Mouse (Mus musculus): ENCODE measurements around the gene Mapre3. TPM values are rescaled to one million over a fixed set of nuclear protein-coding genes. Genes with fewer than 3 reads are reported as not detected.

Gene Mapre3
- total and polyA plus RNA-seq, 2 experiments from 2014 or later, result 55.8 to 137 TPM

- peak overlapping the region; percentile 73; the same call in 1 of the 2 replicates for H3K9ac ChIP-seq (replicated peaks; ENCODE audit: low read length)
- no peak for ATAC-seq
- peak overlapping the region; percentile 86 for H3K27ac ChIP-seq
- H3K36me3 ChIP-seq (ENCODE audit: insufficient read depth, low read length), result peaks cover 10% of the 10 kb centered on the region; the same call in 1 of the 2 replicates
- peak overlapping the region; percentile 66 for H3K4me2 ChIP-seq (ENCODE audit: low read depth, low read length)
- H3K27me3 ChIP-seq (ENCODE audit: insufficient read depth, low read length), result no peaks in the 10 kb centered on the region
- H3K4me3 ChIP-seq (ENCODE audit: low read length), result peak overlapping the region; percentile 62
- peaks cover 4% of the 10 kb centered on the region for H3K4me1 ChIP-seq (ENCODE audit: insufficient read depth, low read length)
- WGBS, result 55% methylated on average over 13 of the region's 13 CpGs
- no peaks in the 10 kb centered on the region for H3K9me3 ChIP-seq (ENCODE audit: low read length)
- DNase-seq (ENCODE audit: low spot score), result no peak
- no peak for TF ChIP-seq CTCF (IDR thresholded peaks at IDR 0.05; ENCODE audit: low read depth)
Observed at GRCm38 (mm10) chr5:30908426-30909299, 94.2 kb downstream of the Mapre3 start.

- WGBS, result 58% methylated on average over 7 of the region's 7 CpGs
- no peaks in the 10 kb centered on the region for H3K27me3 ChIP-seq (ENCODE audit: insufficient read depth, low read length)
- no peak overlapping the region for H3K9ac ChIP-seq (replicated peaks; ENCODE audit: low read length)
- TF ChIP-seq CTCF (IDR thresholded peaks at IDR 0.05; ENCODE audit: low read depth), result no peak
- ATAC-seq (no peak), DNase-seq (ENCODE audit: low spot score) (no peak)
- no peak overlapping the region for H3K4me2 ChIP-seq (ENCODE audit: low read depth, low read length)
- H3K36me3 ChIP-seq (ENCODE audit: insufficient read depth, low read length), result peaks cover 6% of the 10 kb centered on the region; the same call in 1 of the 2 replicates
- H3K4me1 ChIP-seq (ENCODE audit: insufficient read depth, low read length), result peaks cover 4% of the 10 kb centered on the region
- H3K4me3 ChIP-seq (ENCODE audit: low read length), result no peak overlapping the region
- H3K27ac ChIP-seq, result no peak overlapping the region
- H3K9me3 ChIP-seq (ENCODE audit: low read length), result no peaks in the 10 kb centered on the region
Observed at GRCm38 (mm10) chr5:30909300-30909659, 94.8 kb downstream of the Mapre3 start.

- no peak for ATAC-seq
- no peak for TF ChIP-seq CTCF (IDR thresholded peaks at IDR 0.05; ENCODE audit: low read depth)
- H3K9ac ChIP-seq (replicated peaks; ENCODE audit: low read length), result no peak overlapping the region
- no peaks in the 10 kb centered on the region for H3K27me3 ChIP-seq (ENCODE audit: insufficient read depth, low read length)
- H3K9me3 ChIP-seq (ENCODE audit: low read length), result no peaks in the 10 kb centered on the region
- no peak overlapping the region for H3K4me3 ChIP-seq (ENCODE audit: low read length)
- H3K4me1 ChIP-seq (ENCODE audit: insufficient read depth, low read length), result peaks cover 4% of the 10 kb centered on the region
- H3K36me3 ChIP-seq (ENCODE audit: insufficient read depth, low read length), result peaks cover 3% of the 10 kb centered on the region; the same call in 1 of the 2 replicates
- H3K27ac ChIP-seq, result no peak overlapping the region
- DNase-seq (ENCODE audit: low spot score), result no peak
- H3K4me2 ChIP-seq (ENCODE audit: low read depth, low read length), result no peak overlapping the region
- 85% methylated on average over 7 of the region's 7 CpGs for WGBS
Observed at GRCm38 (mm10) chr5:30909863-30910262, 95.4 kb downstream of the Mapre3 start.

- ATAC-seq, result no peak
- Histone ChIP-seq H3K27me3 (ENCODE audit: insufficient read depth, low read length) (no peaks in the 10 kb centered on the region), H3K36me3 (ENCODE audit: insufficient read depth, low read length) (no peaks in the 10 kb centered on the region), H3K9ac (replicated peaks; ENCODE audit: low read length) (no peak overlapping the region), H3K4me2 (ENCODE audit: low read depth, low read length) (no peak overlapping the region), H3K27ac (no peak overlapping the region), H3K4me1 (ENCODE audit: insufficient read depth, low read length) (peaks cover 5% of the 10 kb centered on the region), H3K4me3 (ENCODE audit: low read length) (no peak overlapping the region), H3K9me3 (ENCODE audit: low read length) (no peaks in the 10 kb centered on the region)
- DNase-seq (ENCODE audit: low spot score), result no peak
- no peak for TF ChIP-seq CTCF (IDR thresholded peaks at IDR 0.05; ENCODE audit: low read depth)
Observed at GRCm38 (mm10) chr5:30910481-30910880, 96.0 kb downstream of the Mapre3 start.

- Histone ChIP-seq H3K4me3 (ENCODE audit: low read length) (no peak overlapping the region), H3K4me2 (ENCODE audit: low read depth, low read length) (no peak overlapping the region), H3K9me3 (ENCODE audit: low read length) (no peaks in the 10 kb centered on the region), H3K4me1 (ENCODE audit: insufficient read depth, low read length) (peaks cover 3% of the 10 kb centered on the region), H3K27me3 (ENCODE audit: insufficient read depth, low read length) (no peaks in the 10 kb centered on the region), H3K36me3 (ENCODE audit: insufficient read depth, low read length) (no peaks in the 10 kb centered on the region), H3K27ac (peak overlapping the region; percentile 27; the same call in 1 of the 2 replicates), H3K9ac (replicated peaks; ENCODE audit: low read length) (no peak overlapping the region)
- TF ChIP-seq CTCF (IDR thresholded peaks at IDR 0.05; ENCODE audit: low read depth), result no peak
- WGBS, result 54% methylated on average over 5 of the region's 5 CpGs
- no peak for ATAC-seq
- DNase-seq (ENCODE audit: low spot score), result peak; percentile 23
Observed at GRCm38 (mm10) chr5:30912156-30912555, 97.7 kb downstream of the Mapre3 start.

DNA sequence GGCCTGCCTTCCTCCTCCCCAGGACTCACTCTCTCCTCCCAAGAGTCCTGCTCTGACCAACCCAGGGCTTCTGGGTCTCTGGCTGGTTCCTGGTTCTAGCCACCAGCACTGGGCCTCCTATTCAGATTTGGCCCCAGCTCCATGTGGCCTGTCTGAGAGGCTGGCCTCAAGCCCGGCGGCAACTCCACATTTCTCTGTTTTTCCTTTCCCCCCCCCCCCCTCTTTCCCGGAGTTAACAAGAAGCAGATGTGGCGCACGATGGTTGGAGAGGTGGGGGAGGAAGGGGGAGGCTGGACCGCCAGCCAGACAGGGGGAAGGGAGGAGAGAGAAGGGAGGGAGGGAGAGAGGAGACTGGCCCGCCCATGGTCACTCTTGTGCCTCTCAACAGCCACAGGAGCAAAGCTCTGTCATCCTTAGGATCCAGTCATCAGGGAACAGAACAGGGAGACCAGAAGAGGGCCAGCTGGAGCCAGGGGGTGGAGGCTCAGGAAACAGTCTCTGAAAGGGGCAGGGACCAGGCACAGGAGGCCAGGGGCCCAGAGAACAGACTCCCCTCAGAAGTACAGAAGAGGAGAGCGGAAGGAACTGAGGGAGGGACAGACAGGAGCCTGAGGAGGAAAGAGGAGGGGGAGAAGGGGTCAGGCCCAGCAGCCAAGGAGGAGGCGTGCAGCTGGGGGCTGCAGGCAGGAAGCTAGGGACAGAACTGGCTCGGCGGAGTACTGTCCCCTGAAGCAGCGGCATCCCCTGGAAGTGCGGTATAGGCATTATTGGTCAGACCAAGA lies 98.8 kb downstream of the Mapre3 start, which contains the start of gene Emilin1:
TSS of gene Emilin1 (plus strand) at position 343 of the 782 bp plus-strand sequence.
- Histone ChIP-seq H3K27me3 (ENCODE audit: insufficient read depth, low read length) (no peaks in the 10 kb centered on the region), H3K9ac (replicated peaks; ENCODE audit: low read length) (no peak within 1 kb of the TSS), H3K9me3 (ENCODE audit: low read length) (no peaks in the 10 kb centered on the region), H3K4me1 (ENCODE audit: insufficient read depth, low read length) (peaks cover 3% of the 10 kb centered on the region), H3K4me3 (ENCODE audit: low read length) (no peak within 1 kb of the TSS), H3K4me2 (ENCODE audit: low read depth, low read length) (peak within 1 kb of the TSS; percentile 19), H3K27ac (peak within 1 kb of the TSS; percentile 27), H3K36me3 (ENCODE audit: insufficient read depth, low read length) (no peaks in the 10 kb centered on the region)
- WGBS, result 29% methylated on average over 13 of the region's 13 CpGs
- ATAC-seq, result peak; percentile 22
- DNase-seq (ENCODE audit: low spot score), result peak; percentile 62
- no peak for TF ChIP-seq CTCF (IDR thresholded peaks at IDR 0.05; ENCODE audit: low read depth)
